Comparison of ENCODE assay signal across 9 mouse cellular contexts in the genomic region with DNA sequence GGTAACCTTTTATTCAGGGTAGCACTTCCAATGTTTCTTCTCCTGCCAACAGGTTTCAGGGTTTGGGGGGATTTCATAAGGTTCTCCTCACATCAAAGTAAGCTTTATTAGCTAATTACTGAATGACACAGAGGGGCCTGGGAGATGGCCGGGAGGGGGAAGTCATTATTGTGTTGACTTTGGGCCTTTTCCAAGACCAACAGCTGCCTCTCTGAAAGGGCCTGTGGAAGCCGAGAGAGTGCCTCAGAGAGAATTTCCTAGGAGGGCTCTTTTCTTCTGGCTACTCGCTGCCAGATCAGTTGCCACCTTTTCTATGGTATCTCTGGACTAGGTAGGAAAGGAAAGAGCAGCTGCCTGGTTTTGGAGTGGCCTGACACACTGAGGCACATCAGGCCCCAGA. TPM values are rescaled to one million over a fixed set of nuclear protein-coding genes. Genes with fewer than 3 reads are reported as not detected.
DNase-seq lines count a peak whose midpoint lies in the region; ATAC-seq and TF ChIP-seq lines count a peak whose summit lies in the region.
"Had no signal": no experiment of that assay in that cellular context is flagged by ENCODE, and none has a peak within 500 bp of the region (broad histone marks: within the 10 kb centered on the region; RNA-seq: fewer than 3 reads in every experiment).

No protein-coding gene starts in this region.

- H3K4me3 ChIP-seq in ES-E14 (ENCODE audit: insufficient read depth in 1 of 2, low read depth in 1 of 2, low read length in 2 of 2, poor library complexity in 1 of 2, severe bottlenecking in 1 of 2): no peak overlapping the region

- intact Hi-C loops in heart, postnatal 25 days (cut with DNase I): no loop called here
- intact Hi-C loops in heart, postnatal 10 days (cut with DNase I): no loop called here

- H3K27ac ChIP-seq in ES-E14 (ENCODE audit: insufficient read depth, low read depth, low read length, poor library complexity, severe bottlenecking): peak overlapping the region; percentile 64; the same call in 1 of the 2 replicates

- no peak for ATAC-seq in activated CD4-positive, CD25-positive, alpha-beta regulatory T cell, adult 4 months

- H3K9me3 ChIP-seq in ES-E14 (ENCODE audit: control insufficient read depth, insufficient read depth, low read depth, low read length): no peaks in the 10 kb centered on the region

- no peak overlapping the region; the same call in 1 of the 2 replicates for H3K9ac ChIP-seq in ES-E14 (ENCODE audit: insufficient read depth, low read depth, low read length, poor library complexity, severe bottlenecking)

- in situ Hi-C loops in ES-E14 (cut with MboI; ENCODE audit: low sequenced_read_pairs in 2 of 2, unreplicated experiment in 2 of 2): no loop called here

- H3K4me1 ChIP-seq in ES-E14 (ENCODE audit: control insufficient read depth in 2 of 2, insufficient read depth in 2 of 2, low read length in 2 of 2, poor library complexity in 1 of 2): peaks cover 12 to 37% of the 10 kb centered on the region in 2 experiments

- no peaks in the 10 kb centered on the region for H3K36me3 ChIP-seq in ES-E14 (ENCODE audit: control insufficient read depth, insufficient read depth, low read length, poor library complexity, severe bottlenecking)

- DNase-seq in heart, adult 11 months: peak; percentile 93
- DNase-seq in heart, postnatal 25 days (ENCODE audit: low spot score): no peak
- no peak for DNase-seq in ES-E14 (ENCODE audit: low read depth, low spot score)
- peak; percentile 27 to 51 for DNase-seq in heart, postnatal 10 days
- DNase-seq in lung, postnatal 10 days: peak; percentile 66
- no peak for DNase-seq in spleen, postnatal 4 days (ENCODE audit: low spot score in 2 of 2)
- no peak for DNase-seq in right cerebral cortex, adult 18-20 months
- DNase-seq: adrenal gland, postnatal 36 days had no signal

TF ChIP-seq in ES-E14, 5 proteins besides CTCF, POLR2A, EP300 and RAD21:
- TF ChIP-seq ZNF384 (IDR thresholded peaks at IDR 0.05; ENCODE audit: low read depth, low read length) (no peak), ZC3H11A (IDR thresholded peaks at IDR 0.05; ENCODE audit: borderline replicate concordance, low read depth, low read length) (no peak), HCFC1 (IDR thresholded peaks at IDR 0.05; ENCODE audit: borderline replicate concordance, insufficient read depth, low read length) (no peak), CHD2 (IDR thresholded peaks at IDR 0.05; ENCODE audit: low read depth, low read length) (no peak), MAFK (IDR thresholded peaks at IDR 0.05; ENCODE audit: insufficient read depth, low read depth, low read length) (no peak)

RNA-seq across cellular contexts. Expression of gene Nectin1, which starts 6.5 kb away (rescaled TPM):
- 1 to 10 TPM; 3.0 to 3.6 TPM for total RNA-seq in heart, postnatal 25 days (2021)
- 12.9 and 13.0 TPM in 2 replicates for total RNA-seq in ES-E14 (2012; rRNA removed)
- total RNA-seq in heart, postnatal 10 days (2021): 1 to 10 TPM; 7.0 to 9.5 TPM
- 1 to 10 TPM; 1.2 to 1.5 TPM for polyA plus RNA-seq in activated CD4-positive, CD25-positive, alpha-beta regulatory T cell, adult 4 months (2017; shearing (Covaris generic))

Comparison
In these comparisons a context has a peak if more than half of its experiments do, and no peak if none do; other contexts are left out.
1. DNase-seq: peak in heart, adult 11 months (single experiment), heart, postnatal 10 days (2 of 2) and lung, postnatal 10 days (single experiment); none in heart, postnatal 25 days (single experiment), ES-E14 (single experiment), spleen, postnatal 4 days (0 of 2) and right cerebral cortex, adult 18-20 months (single experiment).